Mouse (Mus musculus) MEL (cell line): ENCODE measurements around the gene Bicral. TPM values are rescaled to one million over a fixed set of nuclear protein-coding genes. Genes with fewer than 3 reads are reported as not detected.

Source experiments
- DNase-seq: peaks from one replicate; pipeline ENCODE4 v3.0.0; 2011; ENCODE audit warnings: low read depth, low spot score
- H3K27ac ChIP-seq: 2 replicates; pipeline ENCODE4 v1.5.1; 2012; ENCODE audit warnings: low read depth, mild to moderate bottlenecking, control low read depth, low read length, moderate library complexity; ENCODE audit not compliant: control insufficient read depth
- H3K27me3 ChIP-seq, 2 experiments: fragments of 150-350 bp in 1 of 2; sonication (generic) in 1 of 2; 2 replicates each; pipeline ENCODE4 v1.6.1; 2012; ENCODE audit warnings: low read length in 2 of 2, mild to moderate bottlenecking in 2 of 2, improper control_type of control experiment in 1 of 2, moderate library complexity in 1 of 2; ENCODE audit not compliant: insufficient read depth in 2 of 2, control insufficient read depth in 1 of 2
- H3K36me3 ChIP-seq, 2 experiments: 2 replicates each; pipeline ENCODE4 v1.6.1; 2012 to 2014; ENCODE audit warnings: low read length in 2 of 2, improper control_type of control experiment in 1 of 2, inconsistent platforms in 1 of 2, mild to moderate bottlenecking in 1 of 2; ENCODE audit not compliant: insufficient read depth in 2 of 2, control insufficient read depth in 1 of 2
- H3K4me1 ChIP-seq, 2 experiments: fragments of 150-350 bp in 1 of 2; sonication (generic) in 1 of 2; 2 replicates each; pipeline ENCODE4 v1.6.1; 2012; ENCODE audit warnings: low read length in 2 of 2, improper control_type of control experiment in 1 of 2, mild to moderate bottlenecking in 1 of 2; ENCODE audit not compliant: insufficient read depth in 2 of 2, control insufficient read depth in 1 of 2
- H3K4me3 ChIP-seq, 2 experiments: fragments of 150-350 bp in 1 of 2; sonication (generic) in 1 of 2; 2 replicates each; pipeline ENCODE4 v1.5.1; 2012; ENCODE audit warnings: low read depth in 2 of 2, low read length in 2 of 2, mild to moderate bottlenecking in 2 of 2, moderate library complexity in 2 of 2, control low read depth in 1 of 2, improper control_type of control experiment in 1 of 2; ENCODE audit not compliant: control insufficient read depth in 1 of 2, insufficient read depth in 1 of 2
- H3K79me2 ChIP-seq: 2 replicates; pipeline ENCODE4 v1.6.1; 2012; ENCODE audit warnings: mild to moderate bottlenecking, low read length, moderate library complexity; ENCODE audit not compliant: control insufficient read depth, poor library complexity, insufficient read depth
- H3K9ac ChIP-seq: 2 replicates; pipeline ENCODE4 v1.6.1; 2012; ENCODE audit warnings: low read depth, mild to moderate bottlenecking, control low read depth, low read length, moderate library complexity; ENCODE audit not compliant: control insufficient read depth, poor library complexity, severe bottlenecking
- H3K9me3 ChIP-seq: fragments of 150-350 bp; sonication (generic); replicated peaks from 2 replicates; pipeline ENCODE4 v1.6.1; 2012; ENCODE audit warnings: mild to moderate bottlenecking, low read length, improper control_type of control experiment, moderate library complexity; ENCODE audit not compliant: insufficient read depth
- CTCF ChIP-seq, 3 experiments: IDR thresholded peaks in 2 of 3; conservative IDR thresholded peaks in 1 of 3; 2 replicates each; pipeline ENCODE4 v1.5.1; 2011 to 2012; ENCODE audit warnings: low read length in 3 of 3, low read depth in 2 of 3, mild to moderate bottlenecking in 2 of 3, improper control_type of control experiment in 1 of 3, inconsistent platforms in 1 of 3, mixed read lengths in 1 of 3, moderate library complexity in 1 of 3; ENCODE audit not compliant: control insufficient read depth in 1 of 3, insufficient read depth in 1 of 3, poor library complexity in 1 of 3, severe bottlenecking in 1 of 3
- E2F4 ChIP-seq: IDR thresholded peaks from 2 replicates; pipeline ENCODE4 v1.6.1; 2011; ENCODE audit warnings: low read depth, low read length, improper control_type of control experiment, borderline replicate concordance
- ELF1 ChIP-seq: IDR thresholded peaks from 2 replicates; pipeline ENCODE4 v1.6.1; 2014; ENCODE audit warnings: low read depth, mild to moderate bottlenecking, inconsistent platforms, low read length, improper control_type of control experiment, moderate library complexity
- EP300 ChIP-seq, 2 experiments: IDR thresholded peaks; 2 replicates each; pipeline ENCODE4 v1.6.1; 2011; ENCODE audit warnings: improper control_type of control experiment in 2 of 2, low read length in 2 of 2, low read depth in 1 of 2, mild to moderate bottlenecking in 1 of 2
- ETS1 ChIP-seq: IDR thresholded peaks from 2 replicates; pipeline ENCODE4 v1.6.1; 2012; ENCODE audit warnings: low read depth, mild to moderate bottlenecking, inconsistent platforms, low read length, improper control_type of control experiment, moderate library complexity
- GATA1 ChIP-seq: IDR thresholded peaks from 2 replicates; pipeline ENCODE4 v1.6.1; 2011; ENCODE audit warnings: low read depth, low read length, improper control_type of control experiment
- HCFC1 ChIP-seq: IDR thresholded peaks from 2 replicates; pipeline ENCODE4 v1.6.1; 2012; ENCODE audit warnings: low read depth, mild to moderate bottlenecking, inconsistent platforms, low read length, improper control_type of control experiment, moderate library complexity
- JUND ChIP-seq: IDR thresholded peaks from 2 replicates; pipeline ENCODE4 v1.6.1; 2011; ENCODE audit warnings: low read depth, mild to moderate bottlenecking, improper control_type of control experiment, low read length
- MAFK ChIP-seq: IDR thresholded peaks from 2 replicates; pipeline ENCODE4 v1.6.1; 2011; ENCODE audit warnings: low read depth, mild to moderate bottlenecking, low read length, improper control_type of control experiment, borderline replicate concordance
- MAX ChIP-seq: IDR thresholded peaks from 2 replicates; pipeline ENCODE4 v1.6.1; 2011; ENCODE audit warnings: low read length, improper control_type of control experiment
- MAZ ChIP-seq: IDR thresholded peaks from 2 replicates; pipeline ENCODE4 v1.6.1; 2012; ENCODE audit warnings: low read depth, mild to moderate bottlenecking, inconsistent platforms, low read length, improper control_type of control experiment
- MXI1 ChIP-seq: IDR thresholded peaks from 2 replicates; pipeline ENCODE4 v1.6.1; 2011; ENCODE audit warnings: mild to moderate bottlenecking, low read depth, low read length, improper control_type of control experiment
- MYC ChIP-seq: IDR thresholded peaks from 2 replicates; pipeline ENCODE4 v1.6.1; 2011; ENCODE audit warnings: low read depth, mild to moderate bottlenecking, low read length, improper control_type of control experiment, moderate library complexity
- NRF1 ChIP-seq: IDR thresholded peaks from 2 replicates; pipeline ENCODE4 v1.6.1; 2014; ENCODE audit warnings: low read depth, mild to moderate bottlenecking, inconsistent platforms, low read length, improper control_type of control experiment, moderate library complexity; ENCODE audit not compliant: poor library complexity, insufficient read depth, severe bottlenecking
- POLR2AphosphoS2 ChIP-seq: IDR thresholded peaks from 2 replicates; pipeline ENCODE4 v1.6.1; 2011; ENCODE audit warnings: low read length, improper control_type of control experiment
- RAD21 ChIP-seq: IDR thresholded peaks from 2 replicates; pipeline ENCODE4 v1.6.1; 2011; ENCODE audit warnings: mild to moderate bottlenecking, low read depth, low read length, improper control_type of control experiment
- TAL1 ChIP-seq: IDR thresholded peaks from 2 replicates; pipeline ENCODE4 v1.6.1; 2012; ENCODE audit warnings: mild to moderate bottlenecking, inconsistent platforms, low read length, moderate library complexity, mixed read lengths
- TCF12 ChIP-seq: IDR thresholded peaks from 2 replicates; pipeline ENCODE4 v1.6.1; 2014; ENCODE audit warnings: low read depth, mild to moderate bottlenecking, inconsistent platforms, low read length, improper control_type of control experiment, moderate library complexity
- ZC3H11A ChIP-seq: IDR thresholded peaks from 2 replicates; pipeline ENCODE4 v1.6.1; 2012; ENCODE audit warnings: low read depth, mild to moderate bottlenecking, inconsistent platforms, low read length, improper control_type of control experiment
- ZKSCAN1 ChIP-seq: IDR thresholded peaks from 2 replicates; pipeline ENCODE4 v1.6.1; 2012; ENCODE audit warnings: low read depth, mild to moderate bottlenecking, inconsistent platforms, low read length, improper control_type of control experiment, moderate library complexity
- ZNF384 ChIP-seq: IDR thresholded peaks from 2 replicates; pipeline ENCODE4 v1.6.1; 2012; ENCODE audit warnings: low read depth, mild to moderate bottlenecking, inconsistent platforms, low read length, improper control_type of control experiment
- polyA plus RNA-seq, 2 experiments: library from polyadenylated mRNA; stranded (reverse) in 1 of 2; unstranded in 1 of 2; fragments of >175 nt in 1 of 2; fragments of >200 nt in 1 of 2; gene quantifications; 2 replicates each; pipeline versions ENCODE4 v1.2.1 to v1.2.4; 2012; ENCODE audit warnings: low replicate concordance in 2 of 2, low read depth in 1 of 2; ENCODE audit not compliant: insufficient read length in 2 of 2, insufficient read depth in 1 of 2, missing spikeins in 1 of 2
- total RNA-seq: library from RNA; depleted of rRNA; stranded (reverse); fragments of 300-350 nt; gene quantifications from 2 replicates; pipeline ENCODE4 v1.2.3, GENCODE M21; 2012

Gene Bicral
- total and polyA plus RNA-seq, 3 experiments, result 3.7 to 6.9 TPM; not detected in 1

- H3K4me1 ChIP-seq, result peaks cover 5 to 27% of the 10 kb centered on the region in 2 experiments
- no peak overlapping the region for H3K9ac ChIP-seq
- no peak overlapping the region for H3K4me3 ChIP-seq
- DNase-seq, result no peak
- H3K27me3 ChIP-seq, result no peaks in the 10 kb centered on the region
- no peaks in the 10 kb centered on the region for H3K79me2 ChIP-seq
- peaks cover 0 to 15% of the 10 kb centered on the region in 2 experiments; a peak in 2 of 4 replicates for H3K36me3 ChIP-seq
- H3K9me3 ChIP-seq, result no peaks in the 10 kb centered on the region
- no peak overlapping the region for H3K27ac ChIP-seq
- TF ChIP-seq HCFC1 (no peak), ZNF384 (no peak), ZC3H11A (no peak), NRF1 (no peak), MYC (no peak), TCF12 (no peak), JUND (no peak), ELF1 (no peak), CTCF (IDR thresholded peaks at IDR 0.05 in 2 of 3, conservative IDR thresholded peaks at IDR 0.05 in 1 of 3; ENCODE audit: control insufficient read depth in 1 of 3, insufficient read depth in 1 of 3, low read depth in 2 of 3, low read length in 3 of 3, poor library complexity in 1 of 3, severe bottlenecking in 1 of 3) (no peak)
Measured at GRCm38 (mm10) chr17:46872806-46873205, 14.5 kb upstream of the Bicral start.

- 0 out of 2 replicates have a peak overlapping the region, but pooled peaks have one; percentile 17 for H3K9ac ChIP-seq
- DNase-seq, result peak; percentile 48
- H3K4me3 ChIP-seq, result no peak overlapping the region
- H3K9me3 ChIP-seq, result no peaks in the 10 kb centered on the region
- H3K27me3 ChIP-seq, result no peaks in the 10 kb centered on the region
- H3K27ac ChIP-seq, result peak overlapping the region; percentile 54
- peaks cover 0 to 15% of the 10 kb centered on the region in 2 experiments; a peak in 2 of 4 replicates for H3K36me3 ChIP-seq
- TF ChIP-seq EP300 (IDR thresholded peaks at IDR 0.05; ENCODE audit: low read depth in 1 of 2, low read length in 2 of 2) (0 out of 4 replicates have a peak, but pooled peaks of 1 of the 2 experiments have one; percentile 22), POLR2AphosphoS2 (no peak), MAX (no peak), MYC (0 out of 2 replicates have a peak, but pooled peaks have one; percentile 3)
- TF ChIP-seq, all 39 proteins: peak for 2
- no peaks in the 10 kb centered on the region for H3K79me2 ChIP-seq
- peaks cover 5 to 32% of the 10 kb centered on the region in 2 experiments for H3K4me1 ChIP-seq
Measured at GRCm38 (mm10) chr17:46870913-46871312, 12.6 kb upstream of the Bicral start.

GRCm38 (mm10) chr17:46870204-46870798, 12.0 kb upstream of the Bicral start:
- TF ChIP-seq MYC (0 out of 2 replicates have a peak, but pooled peaks have one; percentile 7), ZNF384 (0 out of 2 replicates have a peak, but pooled peaks have one; percentile 2), CTCF (IDR thresholded peaks at IDR 0.05 in 2 of 3, conservative IDR thresholded peaks at IDR 0.05 in 1 of 3; ENCODE audit: control insufficient read depth in 1 of 3, insufficient read depth in 1 of 3, low read depth in 2 of 3, low read length in 3 of 3, poor library complexity in 1 of 3, severe bottlenecking in 1 of 3) (peak in 2 of 3 experiments; percentile 7 to 29; a peak in 1 of 6 replicates), ZKSCAN1 (no peak), HCFC1 (0 out of 2 replicates have a peak, but pooled peaks have one; percentile 21), ELF1 (peak; percentile 23; the same call in 1 of the 2 replicates), MAX (0 out of 2 replicates have a peak, but pooled peaks have one; percentile 20), ETS1 (peak; percentile 34; the same call in 1 of the 2 replicates), MAZ (no peak), E2F4 (no peak), RAD21 (no peak), MXI1 (peak; percentile 29; the same call in 1 of the 2 replicates), TAL1 (no peak), GATA1 (no peak), MAFK (no peak)
- TF ChIP-seq, all 39 proteins: peak for 8
- H3K36me3 ChIP-seq, result peaks cover 0 to 15% of the 10 kb centered on the region in 2 experiments; a peak in 2 of 4 replicates
- H3K27me3 ChIP-seq, result no peaks in the 10 kb centered on the region
- DNase-seq, result peak; percentile 80
- H3K4me3 ChIP-seq, result no peak overlapping the region
- H3K9ac ChIP-seq, result no peak overlapping the region
- peak overlapping the region; percentile 43 for H3K27ac ChIP-seq
- no peaks in the 10 kb centered on the region for H3K79me2 ChIP-seq
- peaks cover 5 to 32% of the 10 kb centered on the region in 2 experiments for H3K4me1 ChIP-seq
- H3K9me3 ChIP-seq, result no peaks in the 10 kb centered on the region
